Mouse (Mus musculus) G1E (cell line): ENCODE measurements around the gene Ublcp1.

ENCODE experiments used
- CTCF ChIP-seq: IDR thresholded peaks from 2 replicates; pipeline ENCODE4 v1.5.1; 2012; ENCODE audit warnings: low read depth, low read length, inconsistent platforms, mixed read lengths
- GATA1 ChIP-seq: IDR thresholded peaks from 2 replicates; pipeline ENCODE4 v1.6.1; 2012; ENCODE audit warnings: borderline replicate concordance, low read length, inconsistent platforms, mixed read lengths
- GATA2 ChIP-seq: IDR thresholded peaks from 2 replicates; pipeline ENCODE4 v1.6.1; 2012; ENCODE audit warnings: low read depth, low read length, inconsistent platforms, borderline replicate concordance
- POLR2AphosphoS5 ChIP-seq: IDR thresholded peaks from 2 replicates; pipeline ENCODE4 v1.6.1; 2012; ENCODE audit warnings: low read depth, low read length, inconsistent platforms; ENCODE audit not compliant: insufficient replicate concordance
- TAL1 ChIP-seq: conservative IDR thresholded peaks from 2 replicates; pipeline ENCODE4 v1.6.1; 2012; ENCODE audit warnings: low read depth, low read length, inconsistent platforms, mixed read lengths

DNA sequence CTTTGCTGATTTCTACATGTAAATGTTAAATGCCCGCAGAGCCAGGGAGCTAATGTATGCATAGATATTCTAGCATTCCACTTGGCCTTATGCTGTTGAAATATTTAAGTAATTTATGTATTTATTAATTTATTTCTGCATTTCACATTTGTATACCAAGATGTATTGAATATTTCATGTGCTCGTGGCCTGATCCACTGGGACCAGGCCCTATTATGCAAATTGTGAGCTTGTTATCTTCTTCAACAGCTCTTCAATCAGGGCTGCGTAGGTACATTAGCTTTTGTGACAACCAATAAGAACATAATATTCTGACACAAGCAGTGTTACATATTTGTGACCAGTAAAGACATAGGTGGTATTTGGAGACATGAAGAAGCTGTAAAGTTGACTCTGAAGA, 56.9 kb downstream of the Ublcp1 start:
- TF ChIP-seq CTCF: no peak
- no peak for TF ChIP-seq GATA2
- no peak for TF ChIP-seq GATA1
- no peak for TF ChIP-seq TAL1
- no peak for TF ChIP-seq POLR2AphosphoS5
